Mouse (Mus musculus): Measurements from ENCODE around the gene Cd209d. TPM values are rescaled to one million over a fixed set of nuclear protein-coding genes. Genes with fewer than 3 reads are reported as not detected.

The Cd209d gene
- not detected for polyA plus RNA-seq (2014; fragmentation: Illumina TruSeq; extraction: RNeasy Lipid Tissue Mini Kit (QIAGEN cat#74804); ENCODE audit: low read depth, low replicate concordance)

DNA sequence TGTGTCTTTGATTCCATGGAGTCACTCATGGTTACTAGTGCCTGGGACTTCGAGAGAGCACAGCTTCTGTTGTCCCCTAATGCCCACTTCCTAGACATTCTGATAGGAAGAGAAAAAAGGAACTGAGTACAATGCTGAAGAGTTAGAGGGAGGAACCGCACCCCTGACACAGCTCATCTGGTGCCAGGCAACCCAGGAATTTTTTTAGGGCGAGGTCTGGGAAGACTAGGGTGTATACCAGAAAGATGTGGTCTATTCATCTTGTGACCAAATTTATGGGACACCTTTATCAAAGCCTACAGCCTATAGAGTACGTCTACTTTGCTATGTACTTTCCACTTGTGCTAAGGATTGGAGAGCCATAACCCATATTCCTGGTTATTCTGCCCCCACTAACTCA is at the start of gene Cd209d:
Cd209d (minus strand) TSS at position 101 of the 400 bp plus-strand sequence.

DNA sequence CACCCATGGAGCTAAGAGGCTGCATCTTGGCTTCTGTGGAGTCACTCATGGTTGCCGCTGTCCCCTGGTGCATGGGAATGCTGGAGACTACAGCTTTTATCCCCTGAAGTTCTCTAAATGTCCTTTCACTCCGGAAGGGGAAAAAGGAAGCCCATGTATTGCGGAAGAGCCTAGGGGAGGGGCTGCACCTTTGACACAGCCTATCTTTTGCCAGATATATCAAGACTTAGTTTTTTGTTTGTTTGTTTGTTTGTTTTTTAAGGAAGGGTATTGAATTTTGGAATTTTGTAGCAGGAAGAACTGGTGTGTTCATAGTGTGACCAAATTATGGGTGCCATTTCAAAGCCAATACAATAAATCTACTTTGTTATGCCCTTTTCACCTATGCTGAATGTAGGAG is 48.4 kb upstream of the Cd209d start, which contains the start of gene Cd209b:
Cd209b (minus strand) TSS at position 101 of the 400 bp plus-strand sequence.

DNA sequence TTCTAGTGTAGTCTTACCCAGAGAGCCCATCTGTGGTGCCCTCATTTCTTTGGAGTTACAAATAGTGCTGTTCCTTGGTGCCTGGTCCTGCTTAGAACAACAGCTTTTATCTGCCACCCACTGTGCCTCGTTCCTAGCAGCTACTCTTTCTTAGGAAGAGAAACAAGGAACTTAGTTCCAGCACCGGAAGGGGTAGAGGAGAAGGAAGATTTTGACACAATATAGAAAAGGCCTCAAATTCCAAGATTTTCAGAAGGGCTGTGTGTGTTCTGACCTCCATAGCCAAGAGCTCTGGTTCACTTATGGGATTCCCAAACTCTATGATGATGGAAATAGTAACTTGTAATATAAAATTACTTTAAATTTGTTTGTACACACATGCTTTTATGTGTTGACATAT is 24.1 kb downstream of the Cd209d start, which contains the start of gene Cd209e:
Cd209e (minus strand) TSS at position 101 of the 400 bp plus-strand sequence.

Other genes with a start within 250 kb of the Cd209d start
- 15.1 TPM for gene Stxbp2, start 247.6 kb downstream of the Cd209d start, polyA plus RNA-seq (2014; fragmentation: Illumina TruSeq; extraction: RNeasy Lipid Tissue Mini Kit (QIAGEN cat#74804); ENCODE audit: low read depth, low replicate concordance)
- gene Retn, start 222.8 kb downstream of the Cd209d start, polyA plus RNA-seq (2014; fragmentation: Illumina TruSeq; extraction: RNeasy Lipid Tissue Mini Kit (QIAGEN cat#74804); ENCODE audit: low read depth, low replicate concordance), result 32.8 TPM
- gene Mcemp1, start 212.8 kb downstream of the Cd209d start, polyA plus RNA-seq (2014; fragmentation: Illumina TruSeq; extraction: RNeasy Lipid Tissue Mini Kit (QIAGEN cat#74804); ENCODE audit: low read depth, low replicate concordance), result not detected
- gene Fcor, start 206.2 kb downstream of the Cd209d start, polyA plus RNA-seq (2014; fragmentation: Illumina TruSeq; extraction: RNeasy Lipid Tissue Mini Kit (QIAGEN cat#74804); ENCODE audit: low read depth, low replicate concordance), result 3.4 TPM
- 8.7 TPM for gene Trappc5, start 202.3 kb downstream of the Cd209d start, polyA plus RNA-seq (2014; fragmentation: Illumina TruSeq; extraction: RNeasy Lipid Tissue Mini Kit (QIAGEN cat#74804); ENCODE audit: low read depth, low replicate concordance)
- gene Fcer2a, start 184.4 kb downstream of the Cd209d start, polyA plus RNA-seq (2014; fragmentation: Illumina TruSeq; extraction: RNeasy Lipid Tissue Mini Kit (QIAGEN cat#74804); ENCODE audit: low read depth, low replicate concordance), result 0.76 TPM
- gene Clec4g, start 157.9 kb downstream of the Cd209d start, polyA plus RNA-seq (2014; fragmentation: Illumina TruSeq; extraction: RNeasy Lipid Tissue Mini Kit (QIAGEN cat#74804); ENCODE audit: low read depth, low replicate concordance), result not detected
- gene Cd209a, start 129.6 kb downstream of the Cd209d start, polyA plus RNA-seq (2014; fragmentation: Illumina TruSeq; extraction: RNeasy Lipid Tissue Mini Kit (QIAGEN cat#74804); ENCODE audit: low read depth, low replicate concordance), result 2.3 TPM
- not detected for gene Cd209e, start 24.2 kb downstream of the Cd209d start, polyA plus RNA-seq (2014; fragmentation: Illumina TruSeq; extraction: RNeasy Lipid Tissue Mini Kit (QIAGEN cat#74804); ENCODE audit: low read depth, low replicate concordance)
- 0.58 TPM for gene Cd209b, start 48.3 kb upstream of the Cd209d start, polyA plus RNA-seq (2014; fragmentation: Illumina TruSeq; extraction: RNeasy Lipid Tissue Mini Kit (QIAGEN cat#74804); ENCODE audit: low read depth, low replicate concordance)
- not detected for gene Cd209c, start 76.2 kb upstream of the Cd209d start, polyA plus RNA-seq (2014; fragmentation: Illumina TruSeq; extraction: RNeasy Lipid Tissue Mini Kit (QIAGEN cat#74804); ENCODE audit: low read depth, low replicate concordance)
- gene Cd209f, start 227.3 kb upstream of the Cd209d start, polyA plus RNA-seq (2014; fragmentation: Illumina TruSeq; extraction: RNeasy Lipid Tissue Mini Kit (QIAGEN cat#74804); ENCODE audit: low read depth, low replicate concordance), result 0.41 TPM

All from adrenal gland, adult 10 weeks (tissue).